Mouse (Mus musculus): Measurements from ENCODE around the gene Ppp2r5e.

Ppp2r5e gene

DNA sequence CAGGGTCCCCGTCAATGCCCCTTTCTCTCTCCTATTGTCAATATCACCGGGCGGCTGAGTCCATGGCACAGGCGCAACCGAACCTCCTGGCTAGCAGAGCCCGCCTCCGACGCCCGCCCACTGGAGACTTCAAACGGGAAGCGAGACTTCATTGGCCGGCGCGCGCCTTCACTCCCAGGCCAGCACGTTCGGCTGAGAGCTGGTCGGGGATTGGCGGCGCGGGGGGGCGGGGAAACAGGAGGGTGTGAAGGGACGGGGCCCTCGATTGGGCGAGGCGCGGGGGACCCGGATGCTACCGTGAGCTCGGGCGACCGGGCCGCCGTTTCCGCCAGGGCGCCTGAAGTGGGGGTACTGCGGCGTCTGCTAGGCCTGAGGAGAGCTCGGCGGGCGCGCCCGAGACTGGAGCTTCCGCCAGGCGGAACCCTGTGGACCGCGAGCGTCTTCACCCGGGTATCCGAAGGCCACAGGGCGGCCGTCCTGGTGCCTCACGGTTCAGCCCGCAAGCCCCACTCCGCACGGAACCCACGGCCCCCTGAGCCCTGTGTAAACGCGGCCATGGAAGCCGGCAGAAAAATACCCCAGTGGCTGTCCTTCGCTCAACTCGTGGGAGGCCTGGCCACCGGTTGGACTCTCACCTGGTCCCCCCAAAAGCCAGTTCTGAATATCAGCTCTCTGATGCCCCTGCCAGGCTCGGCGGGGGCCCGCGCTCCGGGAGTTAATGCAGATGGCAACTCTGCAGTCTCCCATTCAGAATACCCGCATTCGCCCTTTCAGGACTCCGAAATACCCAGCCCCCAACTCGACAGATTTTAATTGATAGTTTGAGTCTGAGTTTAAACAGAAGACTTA, at the start of gene Ppp2r5e:
TSS of gene Ppp2r5e (minus strand) at position 92 of the 849 bp plus-strand sequence.
- WGBS, result under 1% methylated on average over 67 of the region's 72 CpGs

DNA sequence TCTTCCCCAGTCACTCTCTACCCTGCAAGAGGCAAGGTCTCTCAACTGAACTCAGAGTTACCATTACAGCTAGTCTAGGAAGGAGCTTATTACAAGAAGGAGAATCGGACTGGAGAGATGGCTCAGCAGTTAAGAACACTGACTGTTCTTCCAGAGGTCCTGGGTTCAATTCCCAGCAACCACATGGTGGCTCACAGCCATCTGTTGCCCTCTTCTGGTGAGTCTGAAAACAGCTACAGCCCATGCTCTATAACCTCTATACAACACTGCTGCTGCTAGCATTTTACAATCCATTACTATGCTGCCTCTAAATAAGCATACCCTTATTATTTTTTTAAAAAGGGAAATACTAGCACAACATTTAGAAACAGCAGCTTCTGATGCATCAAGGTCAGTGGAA, 49.7 kb upstream of the Ppp2r5e start:
- WGBS, result 93% methylated on average over 1 of the region's 1 CpGs

GRCm38 (mm10) chr12:75641726-75642125, 45.7 kb upstream of the Ppp2r5e start:
- 96% methylated on average over 1 of the region's 1 CpGs for WGBS

- WGBS, result 85% methylated on average over 2 of the region's 2 CpGs
Observed at GRCm38 (mm10) chr12:75638345-75638744, 42.3 kb upstream of the Ppp2r5e start.

GRCm38 (mm10) chr12:75637103-75637502, 41.1 kb upstream of the Ppp2r5e start:
- 92% methylated on average over 3 of the region's 3 CpGs for WGBS

GRCm38 (mm10) chr12:75635771-75636430, 39.9 kb upstream of the Ppp2r5e start:
- 94% methylated on average over 10 of the region's 10 CpGs for WGBS

DNA sequence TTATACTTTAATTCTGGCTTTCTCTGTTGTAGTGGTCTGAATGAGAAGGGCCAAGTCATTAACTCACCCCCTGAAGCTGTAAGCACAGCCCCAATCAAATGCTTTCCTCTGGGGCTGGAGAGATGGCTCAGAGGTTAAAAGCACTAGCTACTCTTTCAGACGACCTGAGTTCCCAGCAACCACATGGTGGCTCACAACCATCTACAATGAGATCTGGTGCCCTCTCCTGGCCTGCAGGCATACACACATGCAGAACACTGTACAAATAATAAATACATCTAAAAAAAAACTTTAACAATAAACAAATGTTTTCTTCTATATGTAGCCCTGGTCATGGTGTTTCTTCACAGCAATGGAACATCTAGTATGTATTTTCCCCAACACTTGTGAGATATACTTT, 33.6 kb upstream of the Ppp2r5e start:
- WGBS, result 66% methylated on average over 1 of the region's 1 CpGs

- 91% methylated on average over 5 of the region's 5 CpGs for WGBS
Observed at GRCm38 (mm10) chr12:75623292-75623691, 27.2 kb upstream of the Ppp2r5e start.

DNA sequence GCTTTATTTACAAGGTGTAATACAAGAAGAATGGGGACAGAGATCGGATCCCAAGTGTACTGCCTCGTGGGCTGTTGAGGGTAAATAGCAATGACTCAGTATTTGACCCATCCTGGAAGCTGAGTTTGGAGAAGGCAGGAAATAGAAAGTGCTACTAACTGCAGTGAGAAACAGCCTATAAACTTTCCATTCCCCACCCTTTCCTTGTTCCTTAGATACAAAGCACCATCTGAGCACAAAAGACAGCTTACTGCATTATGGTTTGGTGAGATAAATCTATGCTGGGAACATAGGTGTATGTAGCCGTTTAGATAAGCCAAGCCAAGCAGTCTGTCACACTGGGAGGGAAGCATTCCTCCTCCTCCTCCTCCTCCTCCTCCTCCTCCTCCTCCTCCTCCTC, 26.8 kb upstream of the Ppp2r5e start:
- WGBS, result 59% methylated on average over 3 of the region's 3 CpGs

DNA sequence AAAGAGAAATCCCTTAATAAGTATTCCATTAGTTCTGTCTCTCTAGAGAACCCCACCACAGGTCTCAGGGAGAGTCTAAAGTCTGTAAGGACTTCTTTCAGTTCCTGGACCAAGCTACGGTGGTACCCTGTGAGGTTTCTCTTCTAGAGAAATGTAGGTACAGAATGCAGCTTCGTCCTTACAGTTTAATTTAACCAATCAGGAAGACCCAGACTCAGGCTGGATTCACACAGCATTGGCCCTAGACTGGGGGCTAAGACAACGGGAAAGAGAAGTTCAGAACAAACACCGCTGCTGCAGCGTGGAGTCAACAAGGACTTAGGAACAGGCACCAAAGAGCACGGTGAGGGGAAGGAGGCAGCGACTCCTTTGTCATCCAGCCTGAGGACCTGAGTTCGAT, 20.8 kb upstream of the Ppp2r5e start:
- 85% methylated on average over 8 of the region's 8 CpGs for WGBS

- WGBS, result 16% methylated on average over 24 of the region's 24 CpGs
Observed at GRCm38 (mm10) chr12:75616158-75616791, 20.2 kb upstream of the Ppp2r5e start.

GRCm38 (mm10) chr12:75615556-75615955, 19.5 kb upstream of the Ppp2r5e start:
- WGBS, result 57% methylated on average over 3 of the region's 3 CpGs

GRCm38 (mm10) chr12:75612711-75613110, 16.7 kb upstream of the Ppp2r5e start:
- 41% methylated on average over 7 of the region's 7 CpGs for WGBS

DNA sequence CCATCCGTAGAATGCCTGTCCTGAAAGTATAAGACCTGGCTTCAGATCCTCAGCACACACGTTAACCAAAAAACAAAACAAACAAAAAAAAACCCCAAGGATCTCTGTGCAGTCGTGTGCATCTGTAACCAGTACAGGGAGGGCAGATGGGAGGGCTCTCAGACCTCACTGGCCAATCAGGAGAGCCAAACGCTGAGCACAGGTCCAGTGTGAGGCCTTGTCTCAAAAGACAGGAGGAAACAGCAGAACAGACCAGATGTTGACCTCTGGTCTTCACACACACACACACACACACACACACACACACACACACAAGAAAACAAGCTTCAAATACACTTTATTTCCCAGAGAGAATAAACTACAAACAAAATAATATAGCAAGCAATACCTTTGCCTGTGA, 3.4 kb upstream of the Ppp2r5e start:
- 50% methylated on average over 4 of the region's 4 CpGs for WGBS

DNA sequence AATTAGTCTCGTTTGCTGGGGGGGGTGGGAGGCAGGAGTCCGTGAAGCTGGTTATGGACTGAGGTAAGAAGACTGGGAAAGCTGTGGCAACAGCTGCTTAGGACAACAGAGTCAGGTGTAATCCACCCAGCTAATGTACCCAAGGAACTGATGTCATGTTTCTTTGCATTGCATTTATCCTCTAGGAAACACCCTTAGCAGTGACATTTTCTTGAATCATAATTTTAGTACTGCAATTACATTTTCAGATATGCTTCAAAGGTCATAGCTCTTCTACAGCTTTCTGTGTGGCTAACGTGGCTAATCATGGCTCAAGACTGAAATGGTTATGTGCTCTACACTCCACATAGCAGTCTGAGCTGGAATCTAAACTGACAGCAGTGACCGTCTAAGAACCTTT, 2.9 kb upstream of the Ppp2r5e start:
- 69% methylated on average over 4 of the region's 4 CpGs for WGBS

- 40% methylated on average over 4 of the region's 4 CpGs for WGBS
Observed at GRCm38 (mm10) chr12:75597707-75598106, 1.7 kb upstream of the Ppp2r5e start.

DNA sequence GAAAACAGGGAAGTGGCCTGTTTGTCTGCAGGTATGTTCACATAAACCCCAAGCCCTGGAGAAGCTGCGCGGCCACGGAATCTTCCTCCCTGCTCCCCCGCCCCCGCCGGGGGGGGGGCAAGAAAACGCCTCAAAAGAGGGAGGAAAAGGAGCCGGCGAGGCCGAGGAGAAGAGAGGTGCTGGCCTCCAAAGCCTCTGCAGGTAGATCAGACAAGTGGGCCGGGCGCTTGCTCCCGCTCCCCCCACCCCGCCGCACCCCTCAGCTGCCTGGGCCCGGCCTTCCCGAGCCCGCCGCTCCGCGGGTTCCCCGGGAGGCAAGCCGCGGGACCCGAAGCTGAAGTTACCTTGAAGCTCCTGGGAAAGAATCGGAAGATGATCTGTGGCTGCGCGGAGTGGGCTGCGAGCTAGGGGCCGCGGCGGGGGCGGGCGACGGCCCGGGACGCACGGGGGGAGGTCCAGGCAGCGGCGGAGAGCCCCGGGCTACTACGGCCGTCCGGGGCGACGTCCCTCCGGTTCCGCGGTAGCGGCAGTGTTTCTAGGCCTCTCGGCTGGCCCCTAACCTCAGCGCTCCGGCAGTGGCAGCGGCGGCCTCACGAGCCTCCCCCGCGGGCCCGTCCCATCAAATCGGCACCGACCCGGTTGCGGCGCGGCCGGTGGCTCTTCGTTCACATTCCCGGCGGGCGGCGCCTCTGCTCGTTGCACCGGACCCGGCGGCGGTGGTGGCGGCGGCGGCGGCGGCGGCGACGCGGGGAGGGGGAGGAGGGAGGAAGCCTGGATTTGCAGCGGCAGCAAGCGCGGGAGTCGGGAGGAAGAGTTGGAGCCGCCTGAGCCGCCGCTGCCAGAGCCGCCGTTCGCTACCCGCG, 523 bp downstream of the Ppp2r5e start:
- WGBS, result under 1% methylated on average over 78 of the region's 97 CpGs

DNA sequence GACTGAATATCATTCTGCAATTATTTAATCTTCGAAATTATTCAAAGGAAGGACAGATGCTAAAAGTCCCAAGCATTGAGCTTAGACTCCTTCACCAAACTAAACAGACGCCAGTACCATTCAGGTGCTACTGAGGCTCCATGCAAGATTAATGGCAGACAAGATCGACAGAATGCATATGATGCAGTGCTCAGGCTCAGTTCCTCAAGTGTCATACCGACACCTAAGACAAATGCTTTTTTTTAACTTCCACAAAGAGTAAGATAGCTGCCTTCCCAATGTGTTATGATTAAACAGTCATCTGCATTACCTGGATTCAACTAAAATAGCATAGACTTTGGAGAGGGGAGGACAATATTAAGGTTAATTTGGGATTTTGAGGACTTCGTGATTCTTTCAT, 1.6 kb downstream of the Ppp2r5e start:
- WGBS, result 37% methylated on average over 5 of the region's 5 CpGs

DNA sequence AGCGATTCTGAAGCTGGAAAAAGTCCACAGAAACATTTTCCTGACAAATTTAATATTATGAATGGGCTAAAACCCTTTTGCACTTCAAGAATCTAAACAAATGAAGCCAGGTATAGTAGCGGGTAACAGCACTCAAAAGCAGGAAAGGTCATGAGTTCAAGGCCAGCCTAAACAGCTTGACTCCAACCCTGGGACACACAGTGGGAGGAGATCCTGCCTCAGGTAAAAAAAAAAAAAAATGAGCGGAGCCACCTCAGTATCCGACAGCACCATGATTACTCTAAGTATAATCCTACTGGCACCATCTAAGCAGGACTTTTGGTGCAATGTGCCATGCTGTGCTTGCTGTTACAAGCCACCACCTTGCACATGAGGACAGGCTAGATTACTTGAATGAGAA, 2.2 kb downstream of the Ppp2r5e start:
- 54% methylated on average over 4 of the region's 4 CpGs for WGBS

DNA sequence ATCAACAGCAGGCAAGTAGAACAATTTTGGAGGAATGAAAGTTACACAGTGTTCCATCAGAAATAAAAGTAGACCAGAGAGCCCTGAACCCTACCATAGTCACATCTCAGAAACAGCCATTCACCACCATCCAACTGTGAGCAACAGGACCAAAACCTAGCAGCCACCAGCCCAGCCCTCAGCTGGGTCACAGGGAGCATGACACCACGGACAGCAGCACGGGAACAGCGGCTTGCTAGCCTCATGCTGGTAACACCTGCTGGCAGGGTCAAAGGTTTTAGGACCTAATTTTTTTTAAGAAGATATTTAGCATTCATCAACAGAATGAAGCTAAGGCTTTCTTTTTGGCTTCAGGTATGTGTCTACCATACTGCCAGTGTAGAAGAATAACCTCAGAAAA, 12.3 kb downstream of the Ppp2r5e start:
- WGBS, result 76% methylated on average over 3 of the region's 3 CpGs

DNA sequence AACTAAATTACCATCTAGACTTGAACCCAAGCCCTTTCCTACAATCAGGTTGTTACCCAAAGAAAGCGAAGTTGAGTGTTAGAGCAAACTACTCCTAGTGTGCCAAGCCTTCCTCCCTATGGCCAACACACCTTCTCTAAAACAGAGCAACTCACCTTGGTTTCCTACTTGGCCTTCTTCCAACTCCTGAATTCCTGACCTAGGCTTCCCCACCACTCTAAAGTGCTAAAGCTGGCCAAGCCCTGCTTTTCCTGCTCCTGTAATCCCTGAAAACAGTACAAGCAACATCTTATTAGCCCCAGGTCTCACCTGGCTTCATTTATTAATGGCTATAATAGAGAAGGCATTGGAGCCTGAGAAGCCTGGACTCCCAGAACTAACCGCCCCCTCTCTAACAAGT, 17.0 kb downstream of the Ppp2r5e start:
- 93% methylated on average over 2 of the region's 2 CpGs for WGBS

DNA sequence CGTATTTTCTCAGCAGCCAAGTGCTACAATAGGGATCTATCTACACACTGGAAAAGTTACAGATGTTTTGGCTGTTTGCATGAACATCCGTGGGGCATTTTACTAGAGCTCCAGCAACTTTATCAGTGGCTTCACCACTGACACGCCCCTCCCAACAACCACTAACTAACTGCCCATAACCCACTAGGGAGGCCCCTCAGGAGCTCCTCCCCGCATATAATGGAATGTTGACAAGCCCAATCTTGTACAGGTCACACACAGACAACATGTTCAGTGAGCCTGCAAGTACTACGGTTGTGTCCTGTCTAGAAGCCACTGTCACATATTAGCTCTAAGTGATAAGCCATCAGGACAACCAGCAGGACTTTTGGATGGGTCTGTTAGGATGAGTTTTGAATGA, 18.8 kb downstream of the Ppp2r5e start:
- WGBS, result 88% methylated on average over 5 of the region's 5 CpGs
